Mouse (Mus musculus) small intestine, adult 2 months (tissue): Measurements from ENCODE around the gene Gdpgp1.

Experiments
- CTCF ChIP-seq: fragments of 200-500 bp; IDR thresholded peaks from 2 replicates; pipeline ENCODE4 v1.5.1; 2012; ENCODE audit warnings: low read depth, mild to moderate bottlenecking, control low read depth, inconsistent platforms, low read length, moderate library complexity, mixed read lengths; ENCODE audit not compliant: insufficient replicate concordance, insufficient read length; ENCODE audit errors: extremely low read depth
- POLR2A ChIP-seq: fragments of 200-500 bp; IDR thresholded peaks from 2 replicates; pipeline ENCODE4 v1.6.1; 2012; ENCODE audit warnings: low read depth, mild to moderate bottlenecking, control low read depth, inconsistent platforms, low read length, moderate library complexity

DNA sequence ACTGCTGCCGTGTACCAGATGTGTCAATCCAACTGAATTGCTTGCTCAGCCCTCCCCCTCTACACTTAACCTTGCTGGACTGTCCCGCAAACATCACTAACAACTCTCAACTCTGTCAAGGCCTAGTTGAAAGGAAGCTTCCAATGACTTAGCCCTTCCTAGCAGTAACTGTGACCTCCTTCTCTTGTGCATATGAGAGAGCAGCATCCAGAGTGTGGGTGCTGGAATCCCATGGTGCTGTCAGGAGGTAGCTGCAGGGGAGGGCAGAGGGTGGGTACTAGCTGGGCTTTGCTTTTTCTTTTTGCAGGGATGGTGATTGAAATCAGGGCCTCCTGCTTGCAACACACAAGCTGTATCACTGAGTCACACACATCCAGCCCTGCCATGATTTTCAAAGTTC, 40.8 kb downstream of the Gdpgp1 start:
- no peak for TF ChIP-seq CTCF
- no peak for TF ChIP-seq POLR2A
